Mouse (Mus musculus) regulatory T cell (primary cell): Measurements from ENCODE around the gene Mast4.

Experiments used
- in situ Hi-C: fragments of 300-600 bp; cut with MboI, MseI; formaldehyde crosslinking; loops from one replicate; pipeline ENCODE4 v1.15.1; 2025; ENCODE audit warnings: high pct_unique_total_duplicates

Gene Mast4

DNA sequence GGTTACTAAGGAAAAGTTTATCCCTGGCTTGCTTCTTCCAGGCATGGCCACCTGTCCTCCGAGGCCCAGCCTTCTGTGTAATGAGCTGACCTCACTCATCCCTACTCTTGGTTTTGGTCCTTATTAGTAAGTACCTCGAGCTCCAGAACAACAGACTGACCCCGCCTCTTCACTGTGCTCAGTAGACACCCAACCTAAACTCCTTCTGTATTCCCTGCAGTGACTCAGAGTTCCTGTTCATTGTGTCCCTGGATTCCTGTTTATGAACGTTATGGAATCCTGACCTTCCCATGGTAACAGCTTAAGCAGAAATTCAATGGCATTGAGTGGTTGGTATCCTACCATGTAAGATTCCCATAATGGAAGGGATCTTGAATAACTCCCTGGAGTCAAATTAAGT lies 464.8 kb downstream of the Mast4 start:
- in situ Hi-C loops, result no loop called here

GRCm38 (mm10) chr13:102866816-102867215 lies 467.5 kb downstream of the Mast4 start:
- in situ Hi-C loops, result no loop called here

GRCm38 (mm10) chr13:102865971-102866724 lies 468.1 kb downstream of the Mast4 start:
- in situ Hi-C loops, result no loop called here

DNA sequence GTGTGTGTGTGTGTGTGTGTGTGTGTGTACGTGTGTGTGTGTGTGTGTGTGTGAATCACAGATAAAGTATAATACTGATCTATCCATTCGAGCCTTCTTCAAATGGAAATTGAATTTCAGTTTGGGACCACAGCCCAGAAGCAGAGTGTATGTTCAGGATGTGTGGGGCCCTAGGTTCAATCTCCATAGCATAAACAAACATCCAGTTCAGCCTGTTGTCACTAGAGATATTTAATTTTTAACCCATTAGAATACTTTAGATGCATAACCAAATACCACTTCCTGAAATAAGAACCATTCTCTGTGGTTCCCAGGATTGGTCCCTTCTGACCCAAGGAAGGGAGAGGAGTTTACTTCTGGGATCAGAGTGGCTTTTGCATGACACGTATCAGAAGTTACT lies 468.8 kb downstream of the Mast4 start:
- in situ Hi-C loops, result no loop called here

DNA sequence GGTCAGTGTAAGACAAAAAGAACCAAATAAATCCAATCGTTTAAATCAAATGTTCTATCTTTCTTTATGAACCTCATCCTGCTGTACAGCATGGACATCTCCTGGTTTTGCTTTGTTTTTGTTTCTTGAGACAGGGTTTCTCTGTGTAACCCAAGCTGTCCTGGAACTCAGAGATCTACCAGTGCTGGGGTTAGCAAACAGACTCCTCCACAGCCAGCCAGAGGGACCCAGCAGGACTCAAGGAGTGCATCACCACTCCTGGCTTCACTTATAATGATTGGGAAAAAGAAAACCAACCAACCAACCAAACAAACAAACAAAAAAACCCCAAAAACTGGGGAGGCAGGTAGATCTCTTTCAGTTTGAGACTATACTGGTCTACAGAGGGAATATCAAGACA lies 469.5 kb downstream of the Mast4 start:
- in situ Hi-C loops, result no loop called here

DNA sequence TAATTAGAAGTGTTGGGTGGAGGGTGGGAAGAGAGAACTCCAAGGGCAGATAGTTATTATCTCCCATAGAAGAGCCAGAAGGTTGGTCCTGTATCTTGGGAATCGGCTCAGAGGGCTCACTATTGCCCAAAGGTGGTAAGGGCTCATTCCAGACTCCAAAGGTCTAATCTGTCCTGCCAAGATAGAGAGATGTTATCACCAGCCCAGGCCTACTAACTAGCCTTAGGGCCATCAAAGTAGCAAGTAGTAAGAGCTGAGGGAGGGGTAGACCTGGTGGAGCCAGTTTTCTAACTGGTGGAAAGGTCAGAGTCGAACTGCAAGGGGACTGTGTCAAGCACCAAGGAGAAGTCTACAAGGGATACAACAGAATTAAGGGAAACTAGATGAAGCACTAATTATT lies 470.2 kb downstream of the Mast4 start:
- in situ Hi-C loops, result no loop called here

GRCm38 (mm10) chr13:102862981-102863380 lies 471.3 kb downstream of the Mast4 start:
- in situ Hi-C loops, result no loop called here

DNA sequence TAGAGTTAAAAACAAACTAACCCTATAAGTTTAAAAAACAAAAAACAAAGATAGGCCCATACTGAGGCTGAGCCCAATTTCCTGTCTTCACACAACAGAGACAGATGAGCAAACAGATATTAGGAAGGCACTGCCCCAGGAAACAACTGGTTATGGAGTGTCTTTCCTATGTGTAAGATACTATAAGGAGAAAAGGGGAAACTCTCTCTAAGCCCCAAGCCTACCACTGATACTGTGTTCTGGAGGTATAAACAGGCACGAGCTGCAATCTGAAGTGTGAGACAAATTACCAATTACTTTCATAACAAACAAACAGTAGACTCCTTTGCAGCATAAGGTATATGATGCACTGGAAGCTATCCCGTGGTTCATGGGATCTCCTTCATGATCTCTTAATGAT lies 471.9 kb downstream of the Mast4 start:
- in situ Hi-C loops, result no loop called here

DNA sequence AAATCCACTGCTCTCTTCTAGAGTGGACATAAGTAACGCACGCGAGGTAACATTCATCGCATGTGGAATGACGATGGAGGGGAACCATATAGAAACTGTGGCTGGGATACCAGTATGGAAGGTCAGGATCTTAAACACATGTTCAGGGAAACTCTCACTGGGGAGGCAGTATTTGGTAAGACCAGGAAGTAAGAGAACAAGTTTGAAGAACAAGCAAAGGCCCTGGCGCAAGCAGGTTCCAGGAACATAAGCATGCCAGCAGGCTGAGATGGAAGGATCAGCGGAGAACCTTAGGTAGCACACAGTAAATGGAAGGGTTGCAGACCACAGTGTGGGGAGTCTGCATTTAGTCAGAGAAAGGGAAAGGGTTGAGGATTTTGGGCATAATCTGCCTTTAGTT lies 473.6 kb downstream of the Mast4 start:
- in situ Hi-C loops, result no loop called here

- in situ Hi-C loops, result no loop called here
Measured at GRCm38 (mm10) chr13:102860135-102860534, 474.2 kb downstream of the Mast4 start.

GRCm38 (mm10) chr13:102857539-102857838 lies 476.8 kb downstream of the Mast4 start:
- in situ Hi-C loops, result no loop called here

DNA sequence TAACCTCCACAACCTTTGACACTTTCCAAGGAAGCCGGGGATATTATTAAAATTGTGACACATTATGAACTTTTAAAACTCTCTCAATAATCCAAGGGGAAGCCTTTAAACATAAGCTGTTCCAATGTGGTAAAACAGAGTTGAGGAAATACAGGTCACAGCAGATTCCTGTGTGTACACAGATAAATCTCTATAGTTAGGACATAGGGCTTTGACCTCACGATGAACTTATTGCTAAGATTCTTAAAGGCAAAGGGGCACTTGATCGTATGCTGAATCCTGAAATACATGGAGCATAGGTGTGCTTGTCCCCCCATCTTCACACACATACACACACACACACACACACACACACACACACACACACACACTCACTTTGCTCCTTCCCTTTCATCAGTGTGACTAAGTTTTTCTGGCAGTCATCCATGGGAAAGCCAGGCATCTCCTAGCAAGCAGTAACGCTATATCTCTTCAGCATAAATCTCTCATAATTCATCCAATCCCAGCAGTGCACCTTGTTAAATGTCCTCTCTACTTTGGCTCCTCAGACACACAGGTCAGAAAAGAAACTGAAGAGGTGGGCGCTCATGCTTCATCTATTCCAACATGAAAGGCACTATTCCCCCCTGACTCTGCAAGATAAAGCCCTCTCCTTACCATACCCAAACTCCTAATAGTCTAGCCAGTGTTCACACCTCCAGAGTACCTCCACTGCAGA lies 477.3 kb downstream of the Mast4 start:
- in situ Hi-C loops, result no loop called here

DNA sequence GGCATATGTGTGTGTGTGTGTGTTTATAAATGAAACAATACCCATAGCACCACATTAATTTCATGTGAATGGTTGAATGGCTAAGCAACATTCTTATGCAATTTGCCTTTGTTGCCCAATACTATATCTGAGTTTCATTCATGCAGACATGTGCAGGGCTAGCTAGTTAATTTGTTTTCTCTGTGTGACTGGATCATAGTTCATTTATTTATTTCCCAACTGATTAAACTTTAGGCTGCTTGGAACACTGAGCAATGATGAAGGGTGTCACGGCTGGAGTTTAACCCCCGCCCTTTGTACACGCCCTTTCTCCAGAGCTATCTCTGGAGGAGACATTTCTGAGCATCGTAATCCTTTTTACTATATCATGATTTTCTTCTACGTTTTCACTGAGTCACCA lies 481.4 kb downstream of the Mast4 start:
- in situ Hi-C loops, result no loop called here

DNA sequence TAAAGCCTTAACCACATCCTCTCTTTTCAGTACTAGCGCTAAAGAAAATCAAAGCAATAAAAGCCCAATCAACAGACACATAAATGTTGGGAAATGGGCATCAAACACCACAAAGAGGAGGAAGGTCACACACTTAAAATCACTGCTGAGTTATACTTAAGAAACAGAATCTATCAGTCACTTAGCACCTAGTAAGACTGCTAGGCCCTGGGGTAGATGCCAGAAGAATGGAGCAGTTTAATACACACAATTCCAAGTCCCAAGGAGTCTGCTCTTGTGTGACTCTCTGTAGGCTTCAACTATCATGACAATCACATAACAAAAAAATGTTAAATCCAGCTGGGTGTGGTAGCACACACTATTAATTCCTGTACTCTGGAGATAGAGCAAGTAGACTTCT lies 483.0 kb downstream of the Mast4 start:
- in situ Hi-C loops, result no loop called here

- in situ Hi-C loops, result no loop called here
Measured at GRCm38 (mm10) chr13:102850594-102850993, 483.7 kb downstream of the Mast4 start.

- in situ Hi-C loops, result no loop called here
Measured at GRCm38 (mm10) chr13:102849068-102849467, 485.2 kb downstream of the Mast4 start.

DNA sequence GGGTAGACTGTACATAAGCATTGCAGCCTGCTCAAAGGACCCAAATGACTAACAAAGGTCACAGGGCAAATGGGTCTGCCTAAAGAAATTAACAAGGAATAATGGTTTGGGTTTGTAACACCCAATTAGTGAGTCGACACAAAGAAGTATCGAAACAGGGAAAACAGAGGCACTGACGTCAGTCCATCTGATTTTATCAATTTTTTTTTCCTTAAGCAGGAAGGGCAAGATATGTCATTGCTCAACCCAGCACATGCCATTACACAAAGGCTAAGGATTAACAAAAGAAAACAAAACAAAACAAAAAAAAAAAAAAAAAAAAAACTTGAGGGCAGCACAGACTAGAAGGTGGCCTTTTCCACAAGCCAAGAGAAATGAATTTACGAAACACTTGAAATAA lies 487.8 kb downstream of the Mast4 start:
- in situ Hi-C loops, result no loop called here

- in situ Hi-C loops, result no loop called here
Measured at GRCm38 (mm10) chr13:102842715-102843114, 491.6 kb downstream of the Mast4 start.

DNA sequence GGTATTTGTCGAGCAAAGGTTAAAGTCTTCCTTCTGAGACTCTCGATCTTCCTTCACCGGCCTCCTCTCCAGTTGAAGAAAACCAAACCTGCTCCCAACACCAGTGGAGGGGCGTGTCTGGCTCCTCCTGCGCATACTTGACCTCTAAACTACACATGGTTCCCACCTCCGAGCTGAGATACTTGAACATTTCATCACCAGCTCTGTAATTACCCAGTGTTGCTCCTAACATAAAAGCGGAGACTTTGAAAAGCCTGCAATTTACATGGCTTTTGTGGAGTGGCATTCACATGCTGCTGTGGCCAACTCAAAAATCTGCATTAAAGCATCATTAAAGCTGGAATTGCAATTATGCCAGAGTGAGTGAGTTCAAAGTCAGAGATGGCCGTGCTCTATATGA lies 492.1 kb downstream of the Mast4 start:
- in situ Hi-C loops, result no loop called here

GRCm38 (mm10) chr13:102839741-102840482 lies 494.4 kb downstream of the Mast4 start:
- in situ Hi-C loops, result no loop called here

DNA sequence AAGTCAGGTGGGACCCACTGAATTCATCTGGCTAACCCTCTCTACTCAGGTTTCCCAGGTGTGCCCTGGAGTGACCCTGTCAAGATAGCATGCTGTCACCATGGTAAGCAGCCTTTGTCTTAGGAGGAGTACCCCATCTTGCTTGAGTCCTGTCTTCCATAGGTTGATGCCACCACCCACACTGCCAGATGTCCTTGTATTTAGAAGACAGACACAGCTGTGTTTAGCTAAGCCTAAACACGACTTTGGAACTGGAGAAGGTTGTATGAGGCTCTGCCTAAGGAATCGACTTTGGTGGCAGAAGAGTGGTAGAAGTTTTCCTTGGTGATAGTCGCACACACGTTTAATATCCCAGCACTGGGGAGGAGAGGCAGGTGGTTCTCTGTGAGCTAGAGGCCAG lies 496.9 kb downstream of the Mast4 start:
- in situ Hi-C loops, result no loop called here

DNA sequence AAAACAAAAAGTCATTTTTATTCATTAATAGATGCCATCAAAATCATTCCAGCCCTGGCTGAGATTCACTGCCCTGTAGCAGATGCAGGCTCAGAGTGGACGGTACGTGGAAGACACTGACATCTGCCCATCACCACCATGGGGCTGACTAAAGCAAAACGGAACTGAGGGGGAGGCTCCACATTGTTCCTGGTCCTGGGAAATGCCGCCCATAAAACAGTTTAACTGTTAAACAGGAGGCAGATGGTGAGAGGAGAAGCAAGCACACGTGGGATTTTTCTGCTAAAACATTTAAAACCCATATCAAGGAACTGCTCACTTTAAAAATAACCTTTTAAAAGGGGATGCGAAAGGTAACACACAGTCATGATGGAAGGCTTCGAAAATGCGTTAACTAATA lies 499.0 kb downstream of the Mast4 start:
- in situ Hi-C loops, result no loop called here

- in situ Hi-C loops, result loop anchor here (25.0 kb wide), 1 partner anchor 819 kb away; no protein-coding TSS in a partner anchor
Measured at GRCm38 (mm10) chr13:102818287-102818686, 516.0 kb downstream of the Mast4 start.
